Mouse (Mus musculus) macrophage (primary cell): ENCODE data around the gene Astl. TPM values are rescaled to one million over a fixed set of nuclear protein-coding genes. Genes with fewer than 3 reads are reported as not detected.

Source experiments
- H3K27ac ChIP-seq: fragments of 350-480 bp; formaldehyde crosslinking; 2 replicates; pipeline ENCODE4 v1.9.0; 2021
- H3K36me3 ChIP-seq: fragments of 350-480 bp; formaldehyde crosslinking; 2 replicates; pipeline ENCODE4 v1.9.0; 2021; ENCODE audit errors: inconsistent target
- H3K4me3 ChIP-seq: fragments of 350-480 bp; formaldehyde crosslinking; 2 replicates; pipeline ENCODE4 v1.9.0; 2021; ENCODE audit errors: inconsistent target
- H3K79me2 ChIP-seq: fragments of 350-480 bp; formaldehyde crosslinking; 2 replicates; pipeline ENCODE4 v1.9.0; 2021; ENCODE audit errors: inconsistent target
- WGBS: methylation state at CpG from one replicate; pipeline ENCODE4 v1.1.7; 2026; ENCODE audit warnings: inconsistent platforms; ENCODE audit not compliant: missing documents; 5-methylcytosine and 5-hydroxymethylcytosine counted together
- polyA plus RNA-seq: library from polyadenylated mRNA; stranded (reverse); fragments of 250-400 nt; gene quantifications from 3 replicates; pipeline ENCODE4 v1.2.4, GENCODE M21; 2018; ENCODE audit warnings: inconsistent platforms

The Astl gene
- polyA plus RNA-seq, 1 experiment from 2014 or later, result not detected

DNA sequence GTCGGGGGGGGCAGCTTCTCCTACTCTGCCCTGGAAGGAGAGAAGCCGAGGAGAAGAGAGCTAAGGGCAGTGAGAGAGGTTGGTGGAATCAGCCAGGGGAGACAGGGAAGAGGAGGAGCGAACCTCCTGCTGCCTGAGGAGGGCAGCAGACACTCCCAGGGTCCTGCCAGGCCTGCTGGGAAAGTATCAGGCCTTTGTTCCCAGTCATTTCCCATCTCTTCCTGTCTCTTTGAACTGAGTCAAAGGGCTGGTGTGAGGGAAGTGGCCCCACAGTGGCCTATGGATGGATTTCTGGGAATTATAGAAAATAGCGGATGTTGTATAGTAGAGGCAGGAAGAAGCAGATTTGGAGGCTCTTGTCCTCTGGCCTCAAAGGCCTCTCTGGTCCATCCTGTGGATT, 24.6 kb upstream of the Astl start:
- H3K79me2 ChIP-seq, result no peaks in the 10 kb centered on the region
- H3K4me3 ChIP-seq, result no peak overlapping the region
- H3K27ac ChIP-seq, result no peak overlapping the region
- WGBS, result 72% methylated on average over 4 of the region's 4 CpGs
- no peaks in the 10 kb centered on the region for H3K36me3 ChIP-seq

DNA sequence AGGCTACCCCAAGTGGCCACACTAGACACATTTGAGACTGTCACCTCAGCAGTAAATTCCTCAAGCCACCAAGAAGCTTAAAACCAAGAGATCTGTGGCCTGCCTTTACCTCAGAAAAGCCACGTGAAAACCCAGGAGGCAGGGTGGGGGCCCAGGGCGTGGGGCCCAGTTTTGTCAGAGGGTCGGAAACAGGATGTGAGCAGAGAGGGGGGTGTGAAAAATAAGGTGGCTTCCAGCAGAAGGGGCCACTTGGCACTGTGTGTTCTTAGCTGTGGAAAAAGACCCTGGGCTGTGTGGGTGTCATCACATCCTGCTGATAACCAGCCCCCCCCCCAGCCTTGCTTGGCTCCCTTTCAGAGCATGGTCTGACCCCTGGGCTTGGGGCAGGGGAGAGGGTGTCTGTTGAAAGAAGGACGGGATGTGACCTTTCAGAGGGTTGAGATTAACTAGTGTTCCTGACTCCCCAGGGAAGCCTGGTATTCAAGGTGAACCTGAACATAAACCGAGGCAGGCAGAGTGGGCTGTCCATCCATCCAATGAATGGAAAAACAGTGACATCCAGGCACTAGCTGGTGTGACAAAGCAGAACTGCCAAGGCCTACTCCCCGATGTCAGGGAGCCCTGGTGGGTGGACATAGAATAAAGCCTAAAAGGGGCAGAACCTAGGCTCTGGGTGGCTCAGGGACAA, 23.8 kb upstream of the Astl start:
- no peak overlapping the region for H3K4me3 ChIP-seq
- H3K79me2 ChIP-seq, result no peaks in the 10 kb centered on the region
- 47% methylated on average over 6 of the region's 6 CpGs for WGBS
- no peaks in the 10 kb centered on the region for H3K36me3 ChIP-seq
- H3K27ac ChIP-seq, result no peak overlapping the region

DNA sequence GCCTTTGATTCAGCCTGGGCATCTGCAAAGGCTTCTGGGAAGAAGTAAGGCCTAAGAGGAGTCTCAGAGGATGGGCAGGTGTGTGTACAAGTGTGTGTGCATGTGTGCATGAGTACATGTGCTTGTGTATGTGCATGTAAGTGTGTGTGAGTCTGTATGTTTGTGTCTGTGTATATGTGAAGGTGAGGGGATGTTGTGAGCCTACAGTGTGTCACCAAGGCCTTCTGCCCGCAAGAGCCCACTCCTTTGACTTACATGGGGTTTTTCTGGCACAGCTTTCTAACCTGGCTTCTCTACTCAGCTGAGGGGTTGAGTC, 23.3 kb upstream of the Astl start:
- H3K4me3 ChIP-seq, result no peak overlapping the region
- 92% methylated on average over 1 of the region's 1 CpGs for WGBS
- no peaks in the 10 kb centered on the region for H3K36me3 ChIP-seq
- H3K79me2 ChIP-seq, result no peaks in the 10 kb centered on the region
- H3K27ac ChIP-seq, result no peak overlapping the region

DNA sequence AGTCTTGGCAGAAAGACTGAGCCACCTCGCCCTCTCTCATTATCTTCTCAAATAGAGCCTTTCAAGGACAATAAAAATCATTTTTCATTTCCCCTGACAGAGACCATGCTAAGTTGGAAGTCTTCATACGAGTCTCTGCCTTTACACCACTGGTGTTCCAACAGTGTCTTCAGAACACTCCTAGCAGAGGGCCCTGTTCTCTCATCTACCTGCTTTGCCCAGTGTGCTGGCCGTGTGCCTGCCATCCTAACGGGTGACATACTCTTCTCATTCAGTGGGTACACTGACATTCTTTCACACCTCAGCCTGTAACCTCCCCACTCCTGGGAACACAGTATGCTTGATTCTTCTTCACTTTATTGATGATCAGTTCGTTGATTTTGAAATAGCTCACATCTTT, 22.0 kb upstream of the Astl start:
- Histone ChIP-seq H3K27ac (no peak overlapping the region), H3K36me3 (no peaks in the 10 kb centered on the region), H3K79me2 (no peaks in the 10 kb centered on the region), H3K4me3 (no peak overlapping the region)
- WGBS, result 93% methylated on average over 5 of the region's 5 CpGs

DNA sequence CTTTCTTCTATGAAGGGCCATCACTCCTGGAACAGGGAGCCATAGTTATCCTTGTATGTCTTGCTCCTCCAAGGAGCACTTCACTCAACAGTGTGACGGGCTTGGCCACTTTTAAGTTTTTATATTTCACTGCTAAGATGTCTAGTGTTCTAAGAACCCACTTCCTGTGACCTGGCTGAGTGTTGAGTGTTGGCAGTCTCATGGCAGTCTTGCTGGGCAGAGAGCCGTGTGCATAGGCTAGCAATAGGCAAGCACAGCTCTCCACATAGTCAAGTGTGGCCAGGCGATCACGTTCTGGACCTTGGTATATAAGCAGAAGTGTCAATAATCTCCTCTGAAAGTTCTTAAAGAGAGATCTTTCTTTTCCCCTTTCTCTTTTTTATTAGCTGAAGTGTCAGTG, 20.3 kb upstream of the Astl start:
- no peaks in the 10 kb centered on the region for H3K79me2 ChIP-seq
- WGBS, result 29% methylated on average over 4 of the region's 4 CpGs
- H3K4me3 ChIP-seq, result no peak overlapping the region
- H3K27ac ChIP-seq, result no peak overlapping the region
- H3K36me3 ChIP-seq, result no peaks in the 10 kb centered on the region

DNA sequence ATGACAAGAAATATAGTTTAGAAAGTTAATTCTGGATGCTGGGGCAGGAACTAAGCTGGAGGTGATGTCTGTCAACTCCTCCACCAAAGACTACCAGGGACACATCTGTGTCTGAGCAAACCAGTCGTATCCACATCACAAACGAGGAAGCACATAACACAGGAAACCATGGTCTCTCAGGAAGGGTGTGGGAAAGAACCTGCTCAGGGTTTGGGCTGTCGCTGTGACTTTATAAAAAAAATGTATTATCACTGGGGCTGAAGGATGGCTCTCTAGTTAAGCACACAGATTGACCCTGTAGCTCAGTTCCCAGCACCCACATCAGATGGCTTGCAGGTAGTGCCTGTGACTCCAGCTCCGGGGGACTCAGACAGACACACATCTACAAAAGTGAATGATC, 19.4 kb upstream of the Astl start:
- WGBS, result 31% methylated on average over 4 of the region's 4 CpGs
- Histone ChIP-seq H3K36me3 (no peaks in the 10 kb centered on the region), H3K79me2 (no peaks in the 10 kb centered on the region), H3K27ac (no peak overlapping the region), H3K4me3 (no peak overlapping the region)

DNA sequence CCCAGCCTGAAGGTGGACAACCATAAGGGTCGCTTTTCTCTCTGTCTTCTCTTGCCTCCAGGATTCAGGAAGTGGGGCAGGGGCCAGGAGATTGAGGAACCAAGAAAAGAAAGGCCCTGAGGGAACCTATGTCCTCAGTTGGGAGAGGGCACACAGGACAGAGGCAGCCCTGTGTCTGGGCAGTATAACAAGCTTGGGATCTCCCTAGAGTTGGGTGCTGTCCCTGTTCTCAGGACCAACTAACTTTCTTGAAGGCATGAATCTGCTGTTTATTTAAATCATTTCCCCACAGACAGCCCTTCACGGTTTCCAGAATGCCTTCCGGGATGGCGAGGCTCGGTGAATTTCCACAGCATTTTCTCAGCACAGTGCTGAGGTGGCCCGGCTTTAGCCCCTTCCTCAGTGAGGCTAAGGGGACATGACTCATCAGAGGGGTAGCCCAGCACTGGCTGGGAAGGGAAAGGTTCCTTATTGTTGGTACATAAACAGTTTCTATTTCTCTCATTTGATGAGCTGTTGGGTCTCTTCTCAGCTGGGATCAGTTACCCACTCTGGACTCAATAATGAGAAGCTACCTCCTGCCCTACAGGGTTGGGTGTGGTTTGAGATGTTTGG, 15.7 kb upstream of the Astl start:
- H3K4me3 ChIP-seq, result no peak overlapping the region
- H3K36me3 ChIP-seq, result no peaks in the 10 kb centered on the region
- H3K79me2 ChIP-seq, result no peaks in the 10 kb centered on the region
- H3K27ac ChIP-seq, result no peak overlapping the region
- 40% methylated on average over 6 of the region's 6 CpGs for WGBS

DNA sequence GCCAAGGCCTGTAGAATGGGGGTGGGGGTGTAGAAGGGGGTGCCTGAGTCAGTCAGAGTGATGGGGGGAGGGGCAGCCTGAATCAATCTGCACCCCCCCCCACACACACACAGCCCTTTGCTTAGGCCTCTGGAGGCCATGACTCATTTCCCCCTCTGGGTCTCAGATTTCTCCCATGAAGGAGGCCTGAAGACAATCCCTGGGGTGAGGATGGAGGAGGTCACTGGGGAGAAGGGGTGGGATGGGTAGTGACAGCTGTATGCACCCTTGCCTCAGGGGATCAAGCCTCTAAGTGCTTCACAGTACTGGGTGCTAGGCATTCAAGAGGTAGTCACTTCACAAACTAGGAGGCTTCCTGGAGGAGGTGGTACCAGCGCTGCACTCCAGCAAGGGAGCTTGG, 14.8 kb upstream of the Astl start:
- 100% methylated on average over 1 of the region's 1 CpGs for WGBS
- H3K27ac ChIP-seq, result no peak overlapping the region

DNA sequence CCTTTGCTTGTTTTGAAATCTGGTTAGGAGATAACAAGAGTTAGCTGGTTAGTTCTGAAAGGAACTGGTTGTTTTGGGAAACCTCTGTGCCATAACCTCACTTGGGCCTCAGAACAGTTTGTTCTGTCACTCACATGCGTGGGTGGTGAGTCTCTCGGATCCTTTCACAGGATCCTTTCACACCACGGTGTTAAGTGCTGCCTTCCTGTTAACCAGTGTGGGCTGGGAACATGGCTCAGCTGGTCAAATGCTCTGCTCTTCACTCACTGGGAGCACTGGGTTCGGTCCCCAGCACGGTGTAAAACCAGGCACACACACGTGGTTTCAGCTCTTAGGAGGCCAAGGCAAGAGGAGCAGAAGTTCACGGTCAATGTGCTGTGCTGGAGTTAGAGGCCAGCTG, 14.0 kb upstream of the Astl start:
- no peaks in the 10 kb centered on the region for H3K79me2 ChIP-seq
- no peaks in the 10 kb centered on the region for H3K36me3 ChIP-seq
- no peak overlapping the region for H3K27ac ChIP-seq
- H3K4me3 ChIP-seq, result no peak overlapping the region
- 63% methylated on average over 7 of the region's 7 CpGs for WGBS

More for the DNA sequence above, 14.8 kb upstream of the Astl start:
- Histone ChIP-seq H3K79me2 (no peaks in the 10 kb centered on the region), H3K36me3 (no peaks in the 10 kb centered on the region), H3K4me3 (no peak overlapping the region)

DNA sequence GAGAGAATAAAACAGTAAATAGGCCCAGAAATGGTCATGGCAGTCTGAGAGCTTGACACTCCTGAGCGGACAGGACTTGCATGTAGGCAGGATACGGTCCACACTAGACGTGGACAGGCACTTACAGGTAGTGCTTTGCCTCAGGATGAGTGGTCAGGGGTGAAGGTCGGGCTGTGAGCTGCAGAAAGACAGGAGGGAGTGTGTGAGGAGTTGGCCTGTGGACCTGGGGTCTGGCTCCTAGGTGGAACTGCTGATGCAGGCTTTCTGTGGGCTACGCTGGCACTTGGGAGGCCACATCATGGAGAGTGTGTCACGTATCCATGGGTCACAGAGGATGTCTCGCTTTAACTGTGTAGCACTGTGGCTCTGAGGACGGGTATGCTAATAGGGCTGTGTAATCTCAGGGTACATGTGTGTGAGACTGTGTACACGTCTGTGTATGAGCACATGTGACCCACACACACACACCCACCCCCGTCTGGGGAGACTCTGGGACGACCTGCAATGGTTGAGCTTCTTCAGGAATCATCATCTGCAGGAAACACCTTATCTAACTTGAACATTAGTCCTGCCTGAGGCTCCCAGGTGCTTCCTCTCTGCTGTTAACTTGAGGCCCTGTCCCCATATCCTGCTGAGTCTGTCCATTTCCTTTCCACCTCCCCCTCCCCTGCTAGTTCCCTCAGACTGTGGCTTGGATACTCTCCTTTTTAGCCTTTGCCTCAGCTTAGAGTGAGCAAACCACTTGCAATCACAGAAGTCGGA, 10.2 kb upstream of the Astl start:
- H3K27ac ChIP-seq, result no peak overlapping the region
- WGBS, result 51% methylated on average over 12 of the region's 12 CpGs

DNA sequence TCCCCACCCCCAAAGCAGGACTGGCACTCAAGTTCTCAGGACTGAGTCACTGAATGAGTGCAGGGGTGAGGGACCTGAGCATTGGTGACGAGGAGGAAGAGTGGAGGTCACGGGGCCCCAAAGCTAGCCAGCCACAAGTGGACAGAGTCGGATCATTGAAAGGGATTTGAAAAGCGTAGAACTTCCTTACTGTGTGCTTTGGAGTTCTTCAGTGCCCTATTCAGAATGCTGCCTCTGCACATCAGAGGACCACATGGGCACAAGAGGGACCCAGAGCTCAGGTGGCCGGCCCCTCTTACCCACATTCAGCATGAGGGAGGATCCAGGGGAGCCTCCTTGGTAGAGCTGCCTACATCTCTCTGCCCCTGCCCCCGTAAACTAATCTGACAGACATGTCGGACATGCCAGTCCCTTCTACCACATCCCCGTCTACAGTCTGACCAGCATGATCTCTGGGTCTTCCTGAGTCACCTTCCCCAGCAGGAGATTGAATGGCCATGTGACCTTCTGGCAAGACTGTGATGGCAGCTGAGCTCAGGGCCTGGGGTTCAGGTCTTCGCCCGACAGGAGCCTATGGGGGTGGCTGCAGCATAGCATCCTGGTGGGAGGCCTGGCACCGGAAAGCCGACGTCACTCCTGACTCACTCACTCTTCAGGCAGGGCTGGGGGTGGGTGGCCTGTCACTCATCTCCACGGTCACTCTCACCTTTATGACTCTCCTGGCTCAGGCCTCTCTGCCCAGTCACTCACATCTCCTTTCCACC, 5.5 kb upstream of the Astl start:
- WGBS, result 80% methylated on average over 13 of the region's 14 CpGs
- Histone ChIP-seq H3K36me3 (no peaks in the 10 kb centered on the region), H3K4me3 (no peak overlapping the region), H3K79me2 (peaks cover 8% of the 10 kb centered on the region; the same call in 1 of the 2 replicates), H3K27ac (no peak overlapping the region)

More for the DNA sequence above, 10.2 kb upstream of the Astl start:
- H3K36me3 ChIP-seq, result no peaks in the 10 kb centered on the region
- H3K4me3 ChIP-seq, result no peak overlapping the region
- no peaks in the 10 kb centered on the region for H3K79me2 ChIP-seq

DNA sequence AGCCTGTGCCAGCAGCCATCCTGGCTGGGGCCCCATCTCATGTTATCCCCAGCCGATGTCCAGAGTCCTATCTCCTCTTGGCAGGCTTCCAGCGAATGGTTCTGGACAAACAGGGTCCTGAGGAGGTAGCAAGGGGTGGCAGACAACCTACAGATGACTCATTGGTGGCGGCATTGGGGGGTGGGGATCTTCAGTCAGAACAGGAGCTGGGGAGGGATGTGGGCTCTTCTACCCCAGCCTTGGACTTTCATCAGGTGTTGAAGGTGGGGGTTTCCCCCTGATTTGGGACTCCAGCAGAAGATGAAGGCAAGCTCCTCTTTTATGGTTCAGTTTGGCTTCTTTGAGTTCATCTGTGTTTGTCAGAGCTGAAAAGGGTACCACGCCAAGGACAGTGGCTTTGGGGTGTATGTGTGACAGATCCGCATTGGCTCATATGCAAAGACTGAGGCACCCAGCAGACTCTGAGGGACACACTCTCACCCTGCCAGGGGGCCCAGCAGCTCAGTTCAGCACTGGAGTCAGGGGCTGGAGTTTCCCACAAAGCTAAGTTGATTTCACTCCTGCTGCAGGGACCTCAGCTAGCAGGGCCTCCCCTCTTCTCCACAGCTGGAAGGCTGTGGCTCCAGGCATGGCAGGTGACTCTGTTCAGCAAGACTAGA, 4.4 kb upstream of the Astl start:
- H3K4me3 ChIP-seq, result no peak overlapping the region
- peaks cover 8% of the 10 kb centered on the region; the same call in 1 of the 2 replicates for H3K79me2 ChIP-seq
- no peaks in the 10 kb centered on the region for H3K36me3 ChIP-seq
- 73% methylated on average over 5 of the region's 5 CpGs for WGBS
- no peak overlapping the region for H3K27ac ChIP-seq

DNA sequence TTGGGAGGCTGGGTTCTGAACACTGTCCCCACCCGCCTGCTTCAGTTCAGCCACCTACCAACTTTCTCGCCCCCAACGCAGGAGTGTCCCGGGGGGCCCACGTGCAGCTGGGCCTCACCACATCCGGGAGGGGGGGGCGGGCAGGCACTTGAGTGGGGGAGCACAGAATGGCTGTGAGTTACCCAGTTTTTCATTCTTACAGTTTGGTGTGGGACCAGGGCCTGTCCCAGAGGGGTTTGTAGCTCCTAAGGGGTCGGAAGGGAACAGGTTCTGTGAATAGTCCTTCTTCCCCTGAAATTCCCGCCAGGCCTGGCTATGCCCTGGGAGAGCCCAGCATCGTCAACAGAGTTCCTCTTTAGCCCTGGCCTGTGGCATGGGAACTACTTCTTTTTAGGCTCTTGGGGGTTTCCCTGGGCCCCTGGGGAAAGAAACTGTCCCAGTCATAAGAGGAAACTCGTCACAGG, 3.3 kb upstream of the Astl start:
- no peak overlapping the region for H3K4me3 ChIP-seq
- 11% methylated on average over 10 of the region's 11 CpGs for WGBS
- H3K36me3 ChIP-seq, result no peaks in the 10 kb centered on the region
- H3K79me2 ChIP-seq, result peaks cover 8% of the 10 kb centered on the region; the same call in 1 of the 2 replicates
- H3K27ac ChIP-seq, result peak overlapping the region; percentile 43
